Mouse (Mus musculus): ENCODE data around the gene Trap1a. TPM values are rescaled to one million over a fixed set of nuclear protein-coding genes. Genes with fewer than 3 reads are reported as not detected.

Trap1a gene
- total and polyA plus RNA-seq, 2 experiments: not detected

DNA sequence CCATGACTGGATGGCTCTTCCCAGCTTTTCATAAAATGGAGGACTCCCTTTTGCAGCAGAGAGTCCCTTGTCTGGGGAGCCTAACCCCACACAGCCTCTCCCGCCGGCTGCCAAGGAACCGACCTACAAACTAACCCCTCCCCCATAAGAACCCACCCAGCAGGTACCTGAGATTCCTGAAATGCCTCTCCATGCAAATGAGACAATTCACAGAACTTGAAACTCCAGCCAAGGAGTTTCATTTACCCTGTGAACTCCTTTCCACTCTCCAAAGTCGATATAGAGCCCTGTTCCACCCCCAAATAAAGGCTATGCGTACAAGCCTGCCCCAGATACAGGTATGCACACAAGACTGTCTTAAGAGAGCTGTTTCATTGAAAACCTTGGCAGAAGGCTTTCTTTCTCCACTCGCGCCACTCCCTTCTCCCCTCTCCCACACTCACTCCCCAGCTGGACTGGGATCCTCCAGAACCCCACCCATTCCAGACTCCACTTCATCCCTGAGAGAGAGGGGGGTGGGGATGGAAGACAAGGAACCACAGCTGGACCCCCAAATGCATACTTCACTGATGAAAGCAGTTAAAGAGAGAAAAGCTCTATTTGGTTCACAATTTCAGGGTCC is 24.3 kb downstream of the Trap1a start:
- Histone ChIP-seq H3K27ac (replicated peaks; ENCODE audit: insufficient read depth, low read depth, low read length) (no peak overlapping the region), H3K79me2 (ENCODE audit: control insufficient read depth, insufficient read depth, low read length) (no peaks in the 10 kb centered on the region), H3K36me3 (ENCODE audit: control insufficient read depth, insufficient read depth, low read length) (no peaks in the 10 kb centered on the region), H3K4me1 (ENCODE audit: control insufficient read depth, insufficient read depth, low read length) (no peaks in the 10 kb centered on the region), H3K27me3 (ENCODE audit: control insufficient read depth, insufficient read depth, low read length) (no peaks in the 10 kb centered on the region), H3K4me3 (ENCODE audit: insufficient read depth, low read depth, low read length) (no peak overlapping the region), H3K9ac (ENCODE audit: low read depth, low read length) (no peak overlapping the region)
- TF ChIP-seq CTCF (IDR thresholded peaks at IDR 0.05; ENCODE audit: low read depth, low read length) (no peak), POLR2A (IDR thresholded peaks at IDR 0.05; ENCODE audit: extremely low read depth, insufficient read depth, low read length) (no peak)
- no peak for DNase-seq (ENCODE audit: extremely low read depth, low read depth, low spot score)
- WGBS: 55% methylated on average over 7 of the region's 7 CpGs

DNA sequence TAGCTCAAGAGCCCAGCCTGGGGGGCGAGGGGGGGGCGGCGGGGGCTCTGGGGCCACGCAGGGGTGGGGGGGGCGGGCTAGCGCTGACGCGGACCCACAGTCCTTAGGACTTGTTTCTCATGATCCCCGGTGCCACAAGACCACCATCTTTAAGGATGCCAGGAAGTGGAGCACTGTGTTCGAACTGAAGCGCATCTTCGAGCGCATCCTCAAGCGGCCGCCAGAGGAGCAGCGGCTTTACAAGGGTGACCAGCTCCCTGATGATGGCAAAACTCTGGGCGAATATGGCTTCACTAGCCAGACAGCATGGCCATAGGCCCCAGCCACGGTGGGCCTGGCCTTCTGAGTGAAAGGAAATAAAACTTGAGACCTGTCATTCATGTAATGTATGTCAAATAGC is 24.9 kb downstream of the Trap1a start:
- Histone ChIP-seq H3K9ac (ENCODE audit: low read depth, low read length) (no peak overlapping the region), H3K79me2 (ENCODE audit: control insufficient read depth, insufficient read depth, low read length) (no peaks in the 10 kb centered on the region), H3K36me3 (ENCODE audit: control insufficient read depth, insufficient read depth, low read length) (no peaks in the 10 kb centered on the region), H3K4me1 (ENCODE audit: control insufficient read depth, insufficient read depth, low read length) (no peaks in the 10 kb centered on the region), H3K4me3 (ENCODE audit: insufficient read depth, low read depth, low read length) (no peak overlapping the region), H3K27me3 (ENCODE audit: control insufficient read depth, insufficient read depth, low read length) (no peaks in the 10 kb centered on the region), H3K27ac (replicated peaks; ENCODE audit: insufficient read depth, low read depth, low read length) (no peak overlapping the region)
- no peak for TF ChIP-seq POLR2A (IDR thresholded peaks at IDR 0.05; ENCODE audit: extremely low read depth, insufficient read depth, low read length)
- no peak for TF ChIP-seq CTCF (IDR thresholded peaks at IDR 0.05; ENCODE audit: low read depth, low read length)
- WGBS: 70% methylated on average over 18 of the region's 18 CpGs
- DNase-seq (ENCODE audit: extremely low read depth, low read depth, low spot score): no peak

DNA sequence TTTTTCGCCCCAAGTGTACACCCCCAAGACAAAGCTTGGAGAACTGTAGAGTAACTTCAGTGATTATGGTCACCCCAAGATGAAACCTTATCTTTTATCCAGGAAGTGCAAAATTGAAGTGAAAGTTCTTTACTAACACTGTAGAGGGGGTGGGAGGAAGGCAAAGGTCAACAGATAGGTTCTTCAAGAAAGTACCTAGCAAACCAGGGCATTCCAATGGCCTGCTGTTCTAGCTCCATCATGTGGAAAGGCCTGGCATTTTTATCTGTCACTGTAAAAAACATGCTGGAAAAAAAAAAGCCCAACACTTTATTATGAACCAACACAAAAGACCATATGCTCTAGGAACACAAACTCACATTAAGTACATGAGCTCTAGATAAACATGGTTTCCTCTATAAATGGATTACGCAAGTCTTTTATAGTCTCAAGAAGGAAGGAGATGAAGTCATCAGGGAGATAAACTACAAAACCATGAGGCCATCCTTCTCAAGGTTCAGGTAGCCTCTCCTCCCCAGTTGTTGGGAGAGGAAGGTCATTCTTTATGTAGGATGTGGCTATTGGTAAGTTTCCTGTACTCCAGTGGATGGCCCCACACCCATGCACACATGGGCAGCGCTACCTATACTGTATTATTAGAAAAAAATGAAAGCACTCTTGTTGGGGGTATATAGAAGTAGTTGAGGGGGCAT is 33.5 kb downstream of the Trap1a start:
- Histone ChIP-seq H3K27ac (replicated peaks; ENCODE audit: insufficient read depth, low read depth, low read length) (no peak overlapping the region), H3K4me3 (ENCODE audit: insufficient read depth, low read depth, low read length) (no peak overlapping the region), H3K4me1 (ENCODE audit: control insufficient read depth, insufficient read depth, low read length) (no peaks in the 10 kb centered on the region), H3K36me3 (ENCODE audit: control insufficient read depth, insufficient read depth, low read length) (no peaks in the 10 kb centered on the region), H3K9ac (ENCODE audit: low read depth, low read length) (no peak overlapping the region), H3K79me2 (ENCODE audit: control insufficient read depth, insufficient read depth, low read length) (no peaks in the 10 kb centered on the region), H3K27me3 (ENCODE audit: control insufficient read depth, insufficient read depth, low read length) (no peaks in the 10 kb centered on the region)
- TF ChIP-seq POLR2A (IDR thresholded peaks at IDR 0.05; ENCODE audit: extremely low read depth, insufficient read depth, low read length) (no peak), CTCF (IDR thresholded peaks at IDR 0.05; ENCODE audit: low read depth, low read length) (no peak)
- 91% methylated on average over 3 of the region's 3 CpGs for WGBS
- no peak for DNase-seq (ENCODE audit: extremely low read depth, low read depth, low spot score)

DNA sequence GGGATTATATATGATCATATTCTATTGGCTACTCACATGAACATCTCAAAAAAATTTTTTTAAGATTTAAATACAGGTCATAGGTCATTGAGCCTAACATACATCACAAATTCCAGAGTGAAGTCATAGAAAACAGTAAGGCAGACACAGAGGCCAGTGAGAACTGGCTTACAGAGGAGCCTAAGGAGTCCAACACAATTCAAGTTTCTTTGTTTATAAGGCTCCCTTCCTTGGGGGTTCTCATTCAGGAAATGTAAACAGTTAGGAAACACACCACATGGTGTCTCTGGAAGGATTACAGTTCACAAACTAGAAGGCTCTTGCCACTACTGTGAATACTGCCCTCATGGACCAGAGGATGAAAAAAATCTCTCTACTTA is 34.0 kb downstream of the Trap1a start:
- Histone ChIP-seq H3K27ac (replicated peaks; ENCODE audit: insufficient read depth, low read depth, low read length) (no peak overlapping the region), H3K9ac (ENCODE audit: low read depth, low read length) (no peak overlapping the region), H3K4me3 (ENCODE audit: insufficient read depth, low read depth, low read length) (no peak overlapping the region), H3K4me1 (ENCODE audit: control insufficient read depth, insufficient read depth, low read length) (no peaks in the 10 kb centered on the region), H3K27me3 (ENCODE audit: control insufficient read depth, insufficient read depth, low read length) (no peaks in the 10 kb centered on the region), H3K79me2 (ENCODE audit: control insufficient read depth, insufficient read depth, low read length) (no peaks in the 10 kb centered on the region), H3K36me3 (ENCODE audit: control insufficient read depth, insufficient read depth, low read length) (no peaks in the 10 kb centered on the region)
- no peak for DNase-seq (ENCODE audit: extremely low read depth, low read depth, low spot score)
- TF ChIP-seq POLR2A (IDR thresholded peaks at IDR 0.05; ENCODE audit: extremely low read depth, insufficient read depth, low read length) (no peak), CTCF (IDR thresholded peaks at IDR 0.05; ENCODE audit: low read depth, low read length) (no peak)

- H3K36me3 ChIP-seq (ENCODE audit: control insufficient read depth, insufficient read depth, low read length): no peaks in the 10 kb centered on the region
- no peaks in the 10 kb centered on the region for H3K79me2 ChIP-seq (ENCODE audit: control insufficient read depth, insufficient read depth, low read length)
- H3K4me1 ChIP-seq (ENCODE audit: control insufficient read depth, insufficient read depth, low read length): no peaks in the 10 kb centered on the region
- no peak overlapping the region for H3K27ac ChIP-seq (replicated peaks; ENCODE audit: insufficient read depth, low read depth, low read length)
- no peak for TF ChIP-seq CTCF (IDR thresholded peaks at IDR 0.05; ENCODE audit: low read depth, low read length)
- no peak for TF ChIP-seq POLR2A (IDR thresholded peaks at IDR 0.05; ENCODE audit: extremely low read depth, insufficient read depth, low read length)
- no peak for DNase-seq (ENCODE audit: extremely low read depth, low read depth, low spot score)
- H3K4me3 ChIP-seq (ENCODE audit: insufficient read depth, low read depth, low read length): no peak overlapping the region
- H3K9ac ChIP-seq (ENCODE audit: low read depth, low read length): no peak overlapping the region
- no peaks in the 10 kb centered on the region for H3K27me3 ChIP-seq (ENCODE audit: control insufficient read depth, insufficient read depth, low read length)
- WGBS: 46% methylated on average over 4 of the region's 4 CpGs
Measured at GRCm38 (mm10) chrX:139369122-139369521, 35.6 kb downstream of the Trap1a start.

DNA sequence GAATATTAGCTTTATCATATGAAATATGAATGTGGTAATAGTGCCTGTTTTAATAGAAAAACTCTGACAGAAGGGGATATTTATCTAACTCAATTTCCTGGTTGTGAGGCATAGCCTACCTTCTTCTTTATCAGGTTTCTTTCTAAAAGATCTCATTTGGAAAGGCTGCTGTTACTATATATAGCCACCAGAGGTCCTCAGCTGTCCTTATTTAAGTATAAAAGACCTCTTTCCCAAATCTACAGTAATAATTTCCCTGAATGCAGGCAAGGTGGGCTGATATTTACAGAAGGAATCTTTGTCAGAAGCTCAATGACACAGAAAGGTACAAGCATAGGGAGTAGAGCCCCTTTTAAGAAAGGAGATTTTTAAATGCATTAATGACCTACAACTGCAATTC is 39.2 kb downstream of the Trap1a start:
- H3K27ac ChIP-seq (replicated peaks; ENCODE audit: insufficient read depth, low read depth, low read length): no peak overlapping the region
- H3K4me1 ChIP-seq (ENCODE audit: control insufficient read depth, insufficient read depth, low read length): no peaks in the 10 kb centered on the region
- peak; percentile 5 for DNase-seq (ENCODE audit: extremely low read depth, low read depth, low spot score)
- no peak for TF ChIP-seq CTCF (IDR thresholded peaks at IDR 0.05; ENCODE audit: low read depth, low read length)
- no peak for TF ChIP-seq POLR2A (IDR thresholded peaks at IDR 0.05; ENCODE audit: extremely low read depth, insufficient read depth, low read length)
- H3K9ac ChIP-seq (ENCODE audit: low read depth, low read length): no peak overlapping the region
- H3K4me3 ChIP-seq (ENCODE audit: insufficient read depth, low read depth, low read length): no peak overlapping the region
- H3K79me2 ChIP-seq (ENCODE audit: control insufficient read depth, insufficient read depth, low read length): no peaks in the 10 kb centered on the region
- H3K36me3 ChIP-seq (ENCODE audit: control insufficient read depth, insufficient read depth, low read length): no peaks in the 10 kb centered on the region
- no peaks in the 10 kb centered on the region for H3K27me3 ChIP-seq (ENCODE audit: control insufficient read depth, insufficient read depth, low read length)

Other genes starting within 250 kb of the Trap1a start
- 26.9 and 30.1 TPM in 2 replicates for gene Serpina7, start 248.4 kb upstream of the Trap1a start, total RNA-seq (2014; rRNA removed)
- 2.1 and 4.3 TPM in 2 replicates for gene Serpina7, start 248.4 kb upstream of the Trap1a start, polyA plus RNA-seq (2012; rRNA removed)
- 0.18 TPM in 1 of 2 replicates, not detected in the other for gene 4930513O06Rik, start 247.4 kb upstream of the Trap1a start, total RNA-seq (2014; rRNA removed)
- gene 4930513O06Rik, start 247.4 kb upstream of the Trap1a start, polyA plus RNA-seq (2012; rRNA removed): 0.16 TPM in 1 of 2 replicates, not detected in the other
- gene 4933428M09Rik, start 154.5 kb upstream of the Trap1a start, total RNA-seq (2014; rRNA removed): not detected in 2 replicates
- not detected in 2 replicates for gene 4933428M09Rik, start 154.5 kb upstream of the Trap1a start, polyA plus RNA-seq (2012; rRNA removed)
- gene Mum1l1, start 123.6 kb upstream of the Trap1a start, total RNA-seq (2014; rRNA removed): 0.09 and 0.20 TPM in 2 replicates
- gene Mum1l1, start 123.6 kb upstream of the Trap1a start, polyA plus RNA-seq (2012; rRNA removed): 0.02 TPM in 1 of 2 replicates, not detected in the other
- 0.09 TPM in 1 of 2 replicates, not detected in the other for gene D330045A20Rik, start 146.7 kb downstream of the Trap1a start, total RNA-seq (2014; rRNA removed)
- not detected in 2 replicates for gene D330045A20Rik, start 146.7 kb downstream of the Trap1a start, polyA plus RNA-seq (2012; rRNA removed)
- 74.4 and 84.5 TPM in 2 replicates for gene Rnf128, start 229.6 kb downstream of the Trap1a start, total RNA-seq (2014; rRNA removed)
- gene Rnf128, start 229.6 kb downstream of the Trap1a start, polyA plus RNA-seq (2012; rRNA removed): 40.3 and 43.8 TPM in 2 replicates

Data from liver, adult 2 months (tissue).